24 mouse cellular contexts compared by ENCODE assay signal in genomic region chr13:118086306-118086705, GRCm38 (mm10).
"Had no signal": no experiment of that assay in that cellular context is flagged by ENCODE, and none has a peak within 500 bp of the region (broad histone marks: within the 10 kb centered on the region; RNA-seq: fewer than 3 reads in every experiment).

No protein-coding gene starts in this region.

- ATAC-seq: hindbrain, postnatal 0 days; intestine, embryonic 16.5 days; liver, embryonic 12.5 days had no signal

- H3K4me3 ChIP-seq: heart, adult 2 months; heart, embryonic 10.5 days; hindbrain, embryonic 13.5 days; hindbrain, embryonic 15.5 days; kidney, embryonic 15.5 days; limb, embryonic 13.5 days; limb, embryonic 15.5 days; liver, embryonic 12.5 days had no signal

- DNase-seq: gastrocnemius, postnatal 14 days; gastrocnemius, postnatal 36 days; heart, adult 11 months; heart, adult 2 months; heart, postnatal 10 days; heart, postnatal 36 days; kidney, adult 11 months; kidney, adult 2 months; kidney, adult 9 months; kidney, postnatal 14 days; kidney, postnatal 36 days; layer of hippocampus, adult 9-11 months; layer of hippocampus, postnatal 36 days; left cerebral cortex, postnatal 4 days had no signal

- H3K36me3 ChIP-seq: heart, embryonic 10.5 days; hindbrain, embryonic 13.5 days; hindbrain, embryonic 15.5 days; kidney, embryonic 15.5 days; limb, embryonic 13.5 days; limb, embryonic 15.5 days; liver, embryonic 12.5 days had no signal

- H3K4me2 ChIP-seq: hindbrain, embryonic 13.5 days; hindbrain, embryonic 15.5 days; kidney, embryonic 15.5 days; limb, embryonic 13.5 days; limb, embryonic 15.5 days; liver, embryonic 12.5 days had no signal

- H3K4me1 ChIP-seq: hindbrain, embryonic 13.5 days; hindbrain, embryonic 15.5 days; kidney, embryonic 15.5 days; limb, embryonic 13.5 days; limb, embryonic 15.5 days; liver, embryonic 12.5 days had no signal

- H3K27me3 ChIP-seq: hindbrain, embryonic 13.5 days; hindbrain, embryonic 15.5 days; kidney, embryonic 15.5 days; limb, embryonic 13.5 days; limb, embryonic 15.5 days; liver, embryonic 12.5 days had no signal

- H3K9ac ChIP-seq: hindbrain, embryonic 13.5 days; hindbrain, embryonic 15.5 days; kidney, embryonic 15.5 days; limb, embryonic 13.5 days; limb, embryonic 15.5 days; liver, embryonic 12.5 days had no signal

- H3K9me3 ChIP-seq: heart, embryonic 10.5 days; hindbrain, embryonic 13.5 days; hindbrain, embryonic 15.5 days; kidney, embryonic 15.5 days; limb, embryonic 13.5 days; limb, embryonic 15.5 days; liver, embryonic 12.5 days had no signal

- H3K27ac ChIP-seq: heart, adult 2 months; heart, embryonic 10.5 days; hindbrain, embryonic 13.5 days; hindbrain, embryonic 15.5 days; hindbrain, postnatal 0 days; kidney, embryonic 15.5 days; kidney, postnatal 0 days; limb, embryonic 13.5 days; limb, embryonic 15.5 days; liver, embryonic 12.5 days had no signal
